Mouse (Mus musculus) liver (tissue): Measurements from ENCODE around the gene Peg3.

Source experiments
- DNase-seq: peaks from one replicate; pipeline ENCODE4 v3.0.0-alpha.2; 2020; ENCODE audit warnings: mixed read lengths

The Peg3 gene

GRCm38 (mm10) chr7:6708451-6709180 is 21.6 kb downstream of the Peg3 start:
- no peak for DNase-seq

GRCm38 (mm10) chr7:6707416-6708015 is 22.7 kb downstream of the Peg3 start:
- DNase-seq, result no peak

GRCm38 (mm10) chr7:6699230-6699629 is 31.0 kb downstream of the Peg3 start:
- DNase-seq, result no peak

GRCm38 (mm10) chr7:6696241-6697045 is 33.8 kb downstream of the Peg3 start, which contains the start of gene Zim1:
Zim1 (minus strand) TSS chr7:6696450.
- DNase-seq, result peak; percentile 79

- DNase-seq, result no peak
Observed at GRCm38 (mm10) chr7:6685511-6685910, 44.7 kb downstream of the Peg3 start.

- DNase-seq, result no peak
Observed at GRCm38 (mm10) chr7:6666726-6667125, 63.5 kb downstream of the Peg3 start.

- no peak for DNase-seq
Observed at GRCm38 (mm10) chr7:6663430-6663829, 66.8 kb downstream of the Peg3 start.

GRCm38 (mm10) chr7:6659605-6660004 is 70.6 kb downstream of the Peg3 start:
- DNase-seq, result no peak

GRCm38 (mm10) chr7:6658606-6659005 is 71.6 kb downstream of the Peg3 start:
- DNase-seq, result no peak
